Mouse (Mus musculus) forebrain, embryonic 10.5 days (tissue): ENCODE measurements around the gene Kcnj8. TPM values are rescaled to one million over a fixed set of nuclear protein-coding genes. Genes with fewer than 3 reads are reported as not detected.
"Not testable (repeated sequence)": the region's sequence is repeated elsewhere in the genome, so short reads cannot be mapped to it uniquely, and the experiment has no call there.

Experiments used
- DNase-seq: peaks from one replicate; pipeline ENCODE4 v3.0.0-alpha.2; 2017; ENCODE audit warnings: low spot score; ENCODE audit errors: extremely low spot score
- H3K27ac ChIP-seq: fragments of 300-500 bp; sonication (generic); 2 replicates; pipeline ENCODE4 v1.5.1; 2016; ENCODE audit warnings: mild to moderate bottlenecking
- H3K27me3 ChIP-seq: fragments of 300-500 bp; sonication (generic); 2 replicates; pipeline ENCODE4 v1.6.1; 2016; ENCODE audit warnings: mild to moderate bottlenecking; ENCODE audit not compliant: poor library complexity, severe bottlenecking
- H3K36me3 ChIP-seq: fragments of 300-500 bp; sonication (generic); replicated peaks from 2 replicates; pipeline ENCODE4 v1.6.1; 2016; ENCODE audit warnings: mild to moderate bottlenecking, moderate library complexity
- H3K4me1 ChIP-seq: fragments of 300-500 bp; sonication (generic); 2 replicates; pipeline ENCODE4 v1.6.1; 2016
- H3K4me3 ChIP-seq: fragments of 300-500 bp; sonication (generic); 2 replicates; pipeline ENCODE4 v1.5.1; 2016; ENCODE audit warnings: mild to moderate bottlenecking, moderate library complexity
- H3K9me3 ChIP-seq: fragments of 300-500 bp; sonication (generic); 2 replicates; pipeline ENCODE4 v1.6.1; 2016; ENCODE audit warnings: mild to moderate bottlenecking, moderate library complexity
- WGBS: fragments of 180-500 bp; shearing (Covaris S2); methylation state at CpG from one replicate; pipeline ENCODE4 v1.1.7; 2016; 5-methylcytosine and 5-hydroxymethylcytosine counted together
- polyA plus RNA-seq: library from polyadenylated mRNA; unstranded; fragments of >200 nt; fragmentation: Nextera tagmentation; extraction: Ambion mirVana; gene quantifications from 2 replicates; pipeline ENCODE4 v1.2.1, GENCODE M21; 2016

Gene Kcnj8
- polyA plus RNA-seq, 1 experiment from 2014 or later = 0.89 TPM

DNA sequence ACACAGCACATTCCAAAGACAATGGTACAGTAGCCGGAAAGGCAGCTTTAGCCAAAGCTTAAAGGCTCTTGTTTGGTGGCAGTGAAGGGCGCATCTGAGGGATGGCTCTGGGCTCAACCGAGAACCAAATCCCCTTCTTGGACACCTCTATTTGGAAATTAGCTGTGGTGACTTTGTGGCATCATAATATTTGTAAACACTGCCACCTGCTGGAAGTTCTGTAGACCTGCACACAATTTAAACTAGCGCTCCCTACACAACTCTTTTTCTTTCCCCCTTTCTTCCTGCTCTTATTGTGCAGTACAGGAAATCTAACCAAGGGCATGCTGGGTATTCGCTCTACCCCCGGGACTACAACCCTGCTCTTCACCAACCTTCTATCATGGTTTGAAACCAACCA, 52.3 kb downstream of the Kcnj8 start:
- 19% methylated on average over 6 of the region's 6 CpGs for WGBS
- no peak for DNase-seq
- Histone ChIP-seq H3K9me3 (no peaks in the 10 kb centered on the region), H3K27ac (no peak overlapping the region), H3K27me3 (0 out of 2 replicates have a peak, but pooled peaks cover 5% of the 10 kb centered on the region), H3K4me3 (no peak overlapping the region), H3K4me1 (no peaks in the 10 kb centered on the region), H3K36me3 (no peaks in the 10 kb centered on the region)

- H3K9me3 ChIP-seq, H3K4me3 ChIP-seq, DNase-seq, H3K36me3 ChIP-seq, H3K27ac ChIP-seq: not testable (repeated sequence)
- Histone ChIP-seq H3K4me1 (peaks cover 25% of the 10 kb centered on the region), H3K27me3 (peaks cover 19% of the 10 kb centered on the region; the same call in 1 of the 2 replicates)
- 78% methylated on average over 9 of the region's 9 CpGs for WGBS
Observed at GRCm38 (mm10) chr6:142515379-142515778, 56.0 kb downstream of the Kcnj8 start.

- no peaks in the 10 kb centered on the region for H3K9me3 ChIP-seq
- 3% methylated on average over 10 of the region's 10 CpGs for WGBS
- no peak overlapping the region for H3K27ac ChIP-seq
- peak; percentile 48 for DNase-seq
- no peak overlapping the region for H3K4me3 ChIP-seq
- H3K27me3 ChIP-seq = peaks cover 24% of the 10 kb centered on the region
- H3K36me3 ChIP-seq = no peaks in the 10 kb centered on the region
- peaks cover 30% of the 10 kb centered on the region for H3K4me1 ChIP-seq
Observed at GRCm38 (mm10) chr6:142514912-142515311, 56.5 kb downstream of the Kcnj8 start.

Other genes with a start within 250 kb of the Kcnj8 start
- 0.31 and 0.46 TPM in 2 replicates for gene Slco1a5, start 248.6 kb downstream of the Kcnj8 start, polyA plus RNA-seq
- 19.7 and 20.8 TPM in 2 replicates for gene Pyroxd1, start 226.0 kb downstream of the Kcnj8 start, polyA plus RNA-seq
- gene Recql, start 184.5 kb downstream of the Kcnj8 start, polyA plus RNA-seq = 42.8 and 43.5 TPM in 2 replicates
- gene Golt1b, start 184.4 kb downstream of the Kcnj8 start, polyA plus RNA-seq = 112 and 119 TPM in 2 replicates
- 0.33 and 0.53 TPM in 2 replicates for gene Spx, start 158.2 kb downstream of the Kcnj8 start, polyA plus RNA-seq
- gene Gys2, start 98.5 kb downstream of the Kcnj8 start, polyA plus RNA-seq = not detected in 2 replicates
- 512 and 551 TPM in 2 replicates for gene Ldhb, start 63.7 kb downstream of the Kcnj8 start, polyA plus RNA-seq
- gene Abcc9, start 130.7 kb upstream of the Kcnj8 start, polyA plus RNA-seq = 0.73 and 1.0 TPM in 2 replicates
- gene Cmas, start 185.1 kb upstream of the Kcnj8 start, polyA plus RNA-seq = 68.9 and 70.6 TPM in 2 replicates
- 0.06 TPM in 1 of 2 replicates, not detected in the other for gene Sult6b2, start 232.9 kb upstream of the Kcnj8 start, polyA plus RNA-seq